Mouse (Mus musculus) spleen, adult 2 months (tissue): ENCODE data around the gene P4ha3.

Experiments
- CTCF ChIP-seq: fragments of 200-500 bp; IDR thresholded peaks from 2 replicates; pipeline ENCODE4 v1.5.1; 2011; ENCODE audit warnings: mild to moderate bottlenecking, inconsistent platforms; ENCODE audit not compliant: insufficient read depth, insufficient read length, insufficient replicate concordance; ENCODE audit errors: extremely low read depth
- POLR2A ChIP-seq: fragments of 200-500 bp; IDR thresholded peaks from 2 replicates; pipeline ENCODE4 v1.6.1; 2011; ENCODE audit warnings: low read depth, low read length, inconsistent platforms

DNA sequence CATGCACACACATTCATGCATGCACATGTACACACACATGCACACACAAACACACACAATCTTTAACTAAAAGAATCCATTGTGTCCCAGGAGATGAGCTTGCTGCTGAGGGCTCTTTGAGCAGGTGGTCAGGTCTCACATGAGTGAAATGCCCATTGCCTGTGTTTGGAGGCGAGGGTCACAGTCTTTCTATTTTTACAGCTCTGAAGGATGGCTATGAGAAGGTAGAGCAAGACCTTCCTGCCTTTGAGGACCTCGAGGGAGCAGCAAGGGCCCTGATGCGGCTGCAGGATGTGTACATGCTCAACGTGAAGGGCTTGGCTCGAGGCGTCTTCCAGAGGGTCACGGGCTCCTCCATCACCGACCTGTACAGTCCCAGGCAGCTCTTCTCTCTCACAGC, 8.2 kb downstream of the P4ha3 start:
- TF ChIP-seq POLR2A = no peak
- TF ChIP-seq CTCF = no peak
